Mouse (Mus musculus): ENCODE measurements around the gene Coro2b. TPM values are rescaled to one million over a fixed set of nuclear protein-coding genes. Genes with fewer than 3 reads are reported as not detected.
A peak's percentile ranks its signal among the peaks of the same experiment; 100 is the strongest.

The Coro2b gene
- polyA plus RNA-seq, 1 experiment from 2014 or later = 9.8 TPM

DNA sequence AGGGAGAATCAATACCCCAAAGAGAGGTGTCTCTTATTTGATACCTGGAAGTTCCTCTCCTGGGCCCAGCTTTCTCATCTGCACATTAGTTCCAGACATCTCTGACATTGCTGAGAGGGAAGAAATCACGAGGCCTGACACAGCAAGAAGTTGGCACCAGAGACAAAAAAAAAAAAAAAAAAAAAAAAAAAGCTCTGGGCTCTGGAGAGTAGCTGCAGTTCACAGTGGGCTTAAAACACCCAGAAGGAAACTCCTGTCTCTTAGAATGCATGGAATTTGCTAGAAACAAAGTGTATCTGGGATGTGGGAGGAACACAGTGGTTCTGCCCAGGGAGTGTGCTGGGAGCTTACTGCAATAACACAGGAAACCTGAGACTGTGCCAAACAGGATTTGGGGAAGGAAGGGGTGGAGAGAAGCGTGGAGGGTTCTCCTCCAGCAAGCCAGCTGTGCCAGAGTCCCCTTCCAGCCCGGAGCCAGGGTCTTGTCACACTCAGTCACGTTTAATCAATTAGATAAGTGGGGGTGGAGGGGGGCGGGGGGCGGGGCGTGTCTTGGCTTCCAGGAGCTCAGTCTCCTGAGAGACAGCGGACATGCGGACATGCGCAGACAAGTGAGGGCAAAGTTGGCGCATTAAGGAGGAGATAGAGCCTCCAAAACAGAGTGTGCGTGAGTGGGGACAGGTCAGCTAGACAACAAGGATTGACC is 101.1 kb downstream of the Coro2b start:
- peak; percentile 89 for ATAC-seq (ENCODE audit: insufficient read depth, low FRiP score)
- H3K4me3 ChIP-seq (replicated peaks; ENCODE audit: low read length) = 0 out of 2 replicates have a peak overlapping the region, but pooled peaks have one; percentile 17
- 6% methylated on average over 12 of the region's 12 CpGs for WGBS
- H3K4me2 ChIP-seq (ENCODE audit: low read depth, low read length) = peak overlapping the region; percentile 39
- no peaks in the 10 kb centered on the region for H3K36me3 ChIP-seq (ENCODE audit: control insufficient read depth, insufficient read depth, low read length)
- peak overlapping the region; percentile 12; the same call in 1 of the 2 replicates for H3K9ac ChIP-seq (ENCODE audit: low read length)
- peaks cover 17% of the 10 kb centered on the region; the same call in 1 of the 2 replicates for H3K4me1 ChIP-seq (ENCODE audit: control insufficient read depth, insufficient read depth, low read length)
- no peaks in the 10 kb centered on the region for H3K27me3 ChIP-seq (ENCODE audit: control insufficient read depth, insufficient read depth, low read length)
- H3K27ac ChIP-seq (ENCODE audit: low read length) = peak overlapping the region; percentile 84
- H3K9me3 ChIP-seq (replicated peaks; ENCODE audit: control insufficient read depth, low read length) = no peaks in the 10 kb centered on the region

- no peaks in the 10 kb centered on the region for H3K27me3 ChIP-seq (ENCODE audit: control insufficient read depth, insufficient read depth, low read length)
- no peak overlapping the region for H3K27ac ChIP-seq (ENCODE audit: low read length)
- ATAC-seq (ENCODE audit: insufficient read depth, low FRiP score) = no peak
- WGBS = 69% methylated on average over 15 of the region's 15 CpGs
- H3K9ac ChIP-seq (ENCODE audit: low read length) = no peak overlapping the region
- H3K4me2 ChIP-seq (ENCODE audit: low read depth, low read length) = no peak overlapping the region
- no peak overlapping the region for H3K4me3 ChIP-seq (replicated peaks; ENCODE audit: low read length)
- H3K4me1 ChIP-seq (ENCODE audit: control insufficient read depth, insufficient read depth, low read length) = peaks cover 13% of the 10 kb centered on the region; the same call in 1 of the 2 replicates
- H3K9me3 ChIP-seq (replicated peaks; ENCODE audit: control insufficient read depth, low read length) = no peaks in the 10 kb centered on the region
- H3K36me3 ChIP-seq (ENCODE audit: control insufficient read depth, insufficient read depth, low read length) = no peaks in the 10 kb centered on the region
Measured at GRCm38 (mm10) chr9:62432261-62433060, 104.4 kb downstream of the Coro2b start.

GRCm38 (mm10) chr9:62430741-62431140 is 106.1 kb downstream of the Coro2b start:
- no peaks in the 10 kb centered on the region for H3K9me3 ChIP-seq (replicated peaks; ENCODE audit: control insufficient read depth, low read length)
- no peaks in the 10 kb centered on the region for H3K36me3 ChIP-seq (ENCODE audit: control insufficient read depth, insufficient read depth, low read length)
- H3K9ac ChIP-seq (ENCODE audit: low read length) = no peak overlapping the region
- H3K27me3 ChIP-seq (ENCODE audit: control insufficient read depth, insufficient read depth, low read length) = no peaks in the 10 kb centered on the region
- peaks cover 6% of the 10 kb centered on the region; the same call in 1 of the 2 replicates for H3K4me1 ChIP-seq (ENCODE audit: control insufficient read depth, insufficient read depth, low read length)
- no peak for ATAC-seq (ENCODE audit: insufficient read depth, low FRiP score)
- no peak overlapping the region for H3K4me2 ChIP-seq (ENCODE audit: low read depth, low read length)
- H3K4me3 ChIP-seq (replicated peaks; ENCODE audit: low read length) = no peak overlapping the region
- H3K27ac ChIP-seq (ENCODE audit: low read length) = no peak overlapping the region
- WGBS = 94% methylated on average over 4 of the region's 4 CpGs

DNA sequence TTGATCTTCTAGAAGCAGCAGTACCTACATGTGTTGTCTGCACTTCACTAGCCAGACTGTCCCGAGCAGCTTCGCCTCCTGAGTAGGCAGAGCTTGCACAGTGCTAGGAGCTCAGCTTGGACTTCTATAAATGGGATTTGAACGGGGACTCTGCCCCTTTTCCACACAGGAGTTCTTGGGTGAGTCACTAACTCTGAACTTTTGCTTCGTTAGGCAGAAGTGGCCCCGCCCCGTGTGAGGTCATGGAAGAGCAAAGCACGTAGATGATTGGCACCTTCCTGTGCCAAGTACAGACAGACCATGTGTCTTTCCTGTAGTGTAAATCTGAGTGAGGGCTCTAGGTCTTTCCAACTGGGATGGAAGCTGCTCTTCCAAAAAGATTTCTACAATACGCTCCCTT is 109.8 kb downstream of the Coro2b start:
- no peak overlapping the region for H3K4me2 ChIP-seq (ENCODE audit: low read depth, low read length)
- no peak overlapping the region for H3K4me3 ChIP-seq (replicated peaks; ENCODE audit: low read length)
- no peaks in the 10 kb centered on the region for H3K27me3 ChIP-seq (ENCODE audit: control insufficient read depth, insufficient read depth, low read length)
- no peaks in the 10 kb centered on the region for H3K9me3 ChIP-seq (replicated peaks; ENCODE audit: control insufficient read depth, low read length)
- H3K9ac ChIP-seq (ENCODE audit: low read length) = no peak overlapping the region
- H3K36me3 ChIP-seq (ENCODE audit: control insufficient read depth, insufficient read depth, low read length) = no peaks in the 10 kb centered on the region
- no peak overlapping the region for H3K27ac ChIP-seq (ENCODE audit: low read length)
- H3K4me1 ChIP-seq (ENCODE audit: control insufficient read depth, insufficient read depth, low read length) = no peaks in the 10 kb centered on the region
- ATAC-seq (ENCODE audit: insufficient read depth, low FRiP score) = no peak; the same call in 1 of the 2 replicates
- WGBS = 77% methylated on average over 8 of the region's 8 CpGs

DNA sequence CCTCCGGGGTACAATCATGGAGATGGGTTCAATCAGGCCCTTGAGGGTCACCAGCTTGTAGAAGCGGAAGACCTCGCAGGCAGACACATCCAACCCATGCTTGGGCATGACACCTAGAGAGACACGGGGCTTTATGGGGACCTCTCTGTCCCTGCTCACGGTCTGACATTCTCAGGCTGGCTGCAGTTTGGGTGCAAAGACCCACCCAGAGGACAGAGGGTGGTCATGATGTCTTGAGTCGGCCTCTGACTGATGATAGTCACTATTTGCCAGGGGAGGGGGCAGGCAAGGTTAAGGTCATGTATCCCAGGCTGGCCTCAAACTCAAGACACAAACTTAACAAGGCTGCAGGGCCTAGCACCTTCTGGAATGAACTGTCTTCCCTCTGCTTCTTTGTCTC is 110.3 kb downstream of the Coro2b start:
- 92% methylated on average over 6 of the region's 6 CpGs for WGBS
- no peak overlapping the region for H3K27ac ChIP-seq (ENCODE audit: low read length)

DNA sequence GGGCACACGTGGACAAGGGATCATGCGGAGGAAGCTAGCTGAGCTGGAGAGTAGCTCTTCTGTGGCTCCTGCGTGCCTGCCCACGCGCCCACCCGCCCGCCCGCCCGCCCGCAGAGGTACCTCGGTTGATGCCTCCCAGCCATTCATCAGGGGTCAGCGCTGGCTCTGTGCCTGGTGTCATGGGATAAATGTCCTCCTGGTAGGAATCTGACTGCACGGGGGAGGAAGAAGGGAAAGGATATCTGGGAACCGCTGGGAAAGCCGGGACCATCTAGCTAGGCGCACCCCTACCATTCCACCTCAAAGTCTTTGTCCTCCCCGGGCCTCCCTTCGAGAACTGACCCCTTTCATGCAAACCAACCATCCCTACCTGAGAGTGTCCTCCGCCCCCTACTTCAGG is 110.8 kb downstream of the Coro2b start:
- no peaks in the 10 kb centered on the region for H3K36me3 ChIP-seq (ENCODE audit: control insufficient read depth, insufficient read depth, low read length)
- WGBS = 88% methylated on average over 19 of the region's 19 CpGs

More for the DNA sequence above, 110.3 kb downstream of the Coro2b start:
- Histone ChIP-seq H3K27me3 (ENCODE audit: control insufficient read depth, insufficient read depth, low read length) (no peaks in the 10 kb centered on the region), H3K4me1 (ENCODE audit: control insufficient read depth, insufficient read depth, low read length) (peaks cover 2% of the 10 kb centered on the region), H3K4me3 (replicated peaks; ENCODE audit: low read length) (no peak overlapping the region), H3K9me3 (replicated peaks; ENCODE audit: control insufficient read depth, low read length) (no peaks in the 10 kb centered on the region), H3K4me2 (ENCODE audit: low read depth, low read length) (no peak overlapping the region), H3K9ac (ENCODE audit: low read length) (0 out of 2 replicates have a peak overlapping the region, but pooled peaks have one; percentile 4), H3K36me3 (ENCODE audit: control insufficient read depth, insufficient read depth, low read length) (no peaks in the 10 kb centered on the region)
- no peak for ATAC-seq (ENCODE audit: insufficient read depth, low FRiP score)

GRCm38 (mm10) chr9:62425265-62425664 is 111.6 kb downstream of the Coro2b start:
- no peak overlapping the region for H3K9ac ChIP-seq (ENCODE audit: low read length)
- H3K4me1 ChIP-seq (ENCODE audit: control insufficient read depth, insufficient read depth, low read length) = peaks cover 11% of the 10 kb centered on the region
- H3K9me3 ChIP-seq (replicated peaks; ENCODE audit: control insufficient read depth, low read length) = no peaks in the 10 kb centered on the region
- no peak overlapping the region for H3K4me2 ChIP-seq (ENCODE audit: low read depth, low read length)
- H3K27ac ChIP-seq (ENCODE audit: low read length) = no peak overlapping the region
- no peaks in the 10 kb centered on the region for H3K36me3 ChIP-seq (ENCODE audit: control insufficient read depth, insufficient read depth, low read length)
- no peak for ATAC-seq (ENCODE audit: insufficient read depth, low FRiP score)
- no peak overlapping the region for H3K4me3 ChIP-seq (replicated peaks; ENCODE audit: low read length)
- H3K27me3 ChIP-seq (ENCODE audit: control insufficient read depth, insufficient read depth, low read length) = no peaks in the 10 kb centered on the region
- 56% methylated on average over 5 of the region's 5 CpGs for WGBS

More for the DNA sequence above, 110.8 kb downstream of the Coro2b start:
- Histone ChIP-seq H3K4me2 (ENCODE audit: low read depth, low read length) (no peak overlapping the region), H3K27me3 (ENCODE audit: control insufficient read depth, insufficient read depth, low read length) (no peaks in the 10 kb centered on the region), H3K9me3 (replicated peaks; ENCODE audit: control insufficient read depth, low read length) (no peaks in the 10 kb centered on the region), H3K9ac (ENCODE audit: low read length) (no peak overlapping the region), H3K4me3 (replicated peaks; ENCODE audit: low read length) (no peak overlapping the region), H3K27ac (ENCODE audit: low read length) (no peak overlapping the region), H3K4me1 (ENCODE audit: control insufficient read depth, insufficient read depth, low read length) (peaks cover 4% of the 10 kb centered on the region)
- ATAC-seq (ENCODE audit: insufficient read depth, low FRiP score) = no peak

GRCm38 (mm10) chr9:62423871-62424270 is 113.0 kb downstream of the Coro2b start:
- no peak overlapping the region for H3K4me3 ChIP-seq (replicated peaks; ENCODE audit: low read length)
- WGBS = 95% methylated on average over 10 of the region's 10 CpGs
- no peak overlapping the region for H3K27ac ChIP-seq (ENCODE audit: low read length)
- no peak overlapping the region for H3K4me2 ChIP-seq (ENCODE audit: low read depth, low read length)
- no peaks in the 10 kb centered on the region for H3K9me3 ChIP-seq (replicated peaks; ENCODE audit: control insufficient read depth, low read length)
- H3K4me1 ChIP-seq (ENCODE audit: control insufficient read depth, insufficient read depth, low read length) = peaks cover 11% of the 10 kb centered on the region
- no peak for ATAC-seq (ENCODE audit: insufficient read depth, low FRiP score)
- no peaks in the 10 kb centered on the region for H3K27me3 ChIP-seq (ENCODE audit: control insufficient read depth, insufficient read depth, low read length)
- H3K36me3 ChIP-seq (ENCODE audit: control insufficient read depth, insufficient read depth, low read length) = no peaks in the 10 kb centered on the region
- H3K9ac ChIP-seq (ENCODE audit: low read length) = no peak overlapping the region

DNA sequence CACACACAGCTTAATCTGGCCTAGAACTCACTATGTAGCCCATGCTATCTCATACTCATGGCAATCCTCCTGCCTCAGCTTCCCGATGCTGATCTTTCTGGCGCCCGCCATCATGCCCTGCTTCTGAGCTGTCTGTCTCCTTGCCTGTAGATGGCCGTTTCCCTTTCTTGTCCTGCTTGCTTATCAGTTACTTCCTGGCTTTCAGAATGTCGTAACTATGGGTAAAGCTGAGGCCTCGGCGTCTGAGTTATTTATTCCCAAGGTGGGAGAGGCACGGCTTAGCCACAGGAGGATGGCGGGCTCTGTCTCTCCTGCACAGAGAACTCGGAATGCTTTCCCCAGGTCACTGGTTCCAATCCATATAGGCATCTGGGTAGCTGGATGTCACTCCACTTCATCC is 113.9 kb downstream of the Coro2b start:
- Histone ChIP-seq H3K4me1 (ENCODE audit: control insufficient read depth, insufficient read depth, low read length) (peaks cover 11% of the 10 kb centered on the region), H3K9me3 (replicated peaks; ENCODE audit: control insufficient read depth, low read length) (no peaks in the 10 kb centered on the region), H3K27me3 (ENCODE audit: control insufficient read depth, insufficient read depth, low read length) (no peaks in the 10 kb centered on the region), H3K4me3 (replicated peaks; ENCODE audit: low read length) (no peak overlapping the region), H3K27ac (ENCODE audit: low read length) (no peak overlapping the region), H3K9ac (ENCODE audit: low read length) (no peak overlapping the region), H3K36me3 (ENCODE audit: control insufficient read depth, insufficient read depth, low read length) (no peaks in the 10 kb centered on the region), H3K4me2 (ENCODE audit: low read depth, low read length) (no peak overlapping the region)
- ATAC-seq (ENCODE audit: insufficient read depth, low FRiP score) = no peak
- 68% methylated on average over 10 of the region's 10 CpGs for WGBS

Measured in stomach, embryonic 16.5 days (tissue).